Mouse (Mus musculus): ENCODE measurements around the gene Nrxn2. TPM values are rescaled to one million over a fixed set of nuclear protein-coding genes. Genes with fewer than 3 reads are reported as not detected.

Nrxn2 gene
- polyA plus RNA-seq, 1 experiment from 2014 or later: 66.5 TPM

- peak overlapping the region; percentile 95 for H3K27ac ChIP-seq (ENCODE audit: low read depth, low read length)
- H3K4me2 ChIP-seq (ENCODE audit: low read depth, low read length): peak overlapping the region; percentile 77
- 2% methylated on average over 20 of the region's 20 CpGs for WGBS
- H3K4me3 ChIP-seq (ENCODE audit: low read depth, low read length): peak overlapping the region; percentile 96
- no peaks in the 10 kb centered on the region for H3K9me3 ChIP-seq (ENCODE audit: control insufficient read depth, low read length)
- peak overlapping the region; percentile 99 for H3K9ac ChIP-seq (replicated peaks; ENCODE audit: low read depth, low read length)
- H3K36me3 ChIP-seq (ENCODE audit: control insufficient read depth, insufficient read depth, low read length): peaks cover 23% of the 10 kb centered on the region
- H3K4me1 ChIP-seq (ENCODE audit: control insufficient read depth, insufficient read depth, low read length): peaks cover 50% of the 10 kb centered on the region
- H3K27me3 ChIP-seq (ENCODE audit: control insufficient read depth, insufficient read depth, low read length): 0 out of 2 replicates have a peak, but pooled peaks cover 2% of the 10 kb centered on the region
- peak; percentile 39 for ATAC-seq (ENCODE audit: low read depth)
These were observed 84.2 kb downstream of the Nrxn2 start for GRCm38 (mm10) chr19:6502543-6503319.

GRCm38 (mm10) chr19:6503926-6504655 is 85.6 kb downstream of the Nrxn2 start:
- 21% methylated on average over 14 of the region's 16 CpGs for WGBS
- Histone ChIP-seq H3K4me1 (ENCODE audit: control insufficient read depth, insufficient read depth, low read length) (peaks cover 50% of the 10 kb centered on the region), H3K4me3 (ENCODE audit: low read depth, low read length) (no peak overlapping the region), H3K27me3 (ENCODE audit: control insufficient read depth, insufficient read depth, low read length) (no peaks in the 10 kb centered on the region), H3K9ac (replicated peaks; ENCODE audit: low read depth, low read length) (no peak overlapping the region; the same call in 1 of the 2 replicates), H3K36me3 (ENCODE audit: control insufficient read depth, insufficient read depth, low read length) (peaks cover 23% of the 10 kb centered on the region), H3K4me2 (ENCODE audit: low read depth, low read length) (peak overlapping the region; percentile 77; the same call in 1 of the 2 replicates), H3K9me3 (ENCODE audit: control insufficient read depth, low read length) (no peaks in the 10 kb centered on the region), H3K27ac (ENCODE audit: low read depth, low read length) (peak overlapping the region; percentile 72)
- ATAC-seq (ENCODE audit: low read depth): no peak

GRCm38 (mm10) chr19:6504656-6505045 is 86.1 kb downstream of the Nrxn2 start:
- peak overlapping the region; percentile 77; the same call in 1 of the 2 replicates for H3K4me2 ChIP-seq (ENCODE audit: low read depth, low read length)
- no peaks in the 10 kb centered on the region for H3K27me3 ChIP-seq (ENCODE audit: control insufficient read depth, insufficient read depth, low read length)
- peak overlapping the region; percentile 72; the same call in 1 of the 2 replicates for H3K27ac ChIP-seq (ENCODE audit: low read depth, low read length)
- no peak for ATAC-seq (ENCODE audit: low read depth)
- H3K9ac ChIP-seq (replicated peaks; ENCODE audit: low read depth, low read length): no peak overlapping the region
- peaks cover 50% of the 10 kb centered on the region for H3K4me1 ChIP-seq (ENCODE audit: control insufficient read depth, insufficient read depth, low read length)
- H3K9me3 ChIP-seq (ENCODE audit: control insufficient read depth, low read length): no peaks in the 10 kb centered on the region
- 79% methylated on average over 12 of the region's 12 CpGs for WGBS
- no peak overlapping the region for H3K4me3 ChIP-seq (ENCODE audit: low read depth, low read length)
- H3K36me3 ChIP-seq (ENCODE audit: control insufficient read depth, insufficient read depth, low read length): peaks cover 28% of the 10 kb centered on the region

- no peak for ATAC-seq (ENCODE audit: low read depth)
- 48% methylated on average over 10 of the region's 10 CpGs for WGBS
- peak overlapping the region; percentile 10; the same call in 1 of the 2 replicates for H3K27ac ChIP-seq (ENCODE audit: low read depth, low read length)
- H3K9ac ChIP-seq (replicated peaks; ENCODE audit: low read depth, low read length): no peak overlapping the region; the same call in 1 of the 2 replicates
- H3K4me2 ChIP-seq (ENCODE audit: low read depth, low read length): no peak overlapping the region
- H3K9me3 ChIP-seq (ENCODE audit: control insufficient read depth, low read length): no peaks in the 10 kb centered on the region
- peaks cover 30% of the 10 kb centered on the region for H3K36me3 ChIP-seq (ENCODE audit: control insufficient read depth, insufficient read depth, low read length)
- no peak overlapping the region for H3K4me3 ChIP-seq (ENCODE audit: low read depth, low read length)
- no peaks in the 10 kb centered on the region for H3K27me3 ChIP-seq (ENCODE audit: control insufficient read depth, insufficient read depth, low read length)
- H3K4me1 ChIP-seq (ENCODE audit: control insufficient read depth, insufficient read depth, low read length): peaks cover 33% of the 10 kb centered on the region
These were observed 88.9 kb downstream of the Nrxn2 start for GRCm38 (mm10) chr19:6507393-6507792.

GRCm38 (mm10) chr19:6509881-6510280 is 91.3 kb downstream of the Nrxn2 start:
- WGBS: 82% methylated on average over 10 of the region's 10 CpGs
- Histone ChIP-seq H3K4me1 (ENCODE audit: control insufficient read depth, insufficient read depth, low read length) (peaks cover 15% of the 10 kb centered on the region), H3K9ac (replicated peaks; ENCODE audit: low read depth, low read length) (no peak overlapping the region), H3K4me2 (ENCODE audit: low read depth, low read length) (no peak overlapping the region), H3K27me3 (ENCODE audit: control insufficient read depth, insufficient read depth, low read length) (no peaks in the 10 kb centered on the region), H3K27ac (ENCODE audit: low read depth, low read length) (no peak overlapping the region), H3K9me3 (ENCODE audit: control insufficient read depth, low read length) (no peaks in the 10 kb centered on the region), H3K4me3 (ENCODE audit: low read depth, low read length) (no peak overlapping the region), H3K36me3 (ENCODE audit: control insufficient read depth, insufficient read depth, low read length) (peaks cover 31% of the 10 kb centered on the region)
- no peak for ATAC-seq (ENCODE audit: low read depth)

GRCm38 (mm10) chr19:6510546-6510945 is 92.0 kb downstream of the Nrxn2 start:
- Histone ChIP-seq H3K4me1 (ENCODE audit: control insufficient read depth, insufficient read depth, low read length) (peaks cover 12% of the 10 kb centered on the region; the same call in 1 of the 2 replicates), H3K27me3 (ENCODE audit: control insufficient read depth, insufficient read depth, low read length) (no peaks in the 10 kb centered on the region), H3K4me3 (ENCODE audit: low read depth, low read length) (no peak overlapping the region), H3K4me2 (ENCODE audit: low read depth, low read length) (no peak overlapping the region), H3K9ac (replicated peaks; ENCODE audit: low read depth, low read length) (no peak overlapping the region), H3K9me3 (ENCODE audit: control insufficient read depth, low read length) (no peaks in the 10 kb centered on the region), H3K27ac (ENCODE audit: low read depth, low read length) (no peak overlapping the region), H3K36me3 (ENCODE audit: control insufficient read depth, insufficient read depth, low read length) (peaks cover 27% of the 10 kb centered on the region)
- ATAC-seq (ENCODE audit: low read depth): no peak
- 80% methylated on average over 2 of the region's 2 CpGs for WGBS

- H3K27me3 ChIP-seq (ENCODE audit: control insufficient read depth, insufficient read depth, low read length): no peaks in the 10 kb centered on the region
- no peak for ATAC-seq (ENCODE audit: low read depth)
- WGBS: 7% methylated on average over 15 of the region's 15 CpGs
- H3K36me3 ChIP-seq (ENCODE audit: control insufficient read depth, insufficient read depth, low read length): peaks cover 34% of the 10 kb centered on the region
- no peaks in the 10 kb centered on the region for H3K9me3 ChIP-seq (ENCODE audit: control insufficient read depth, low read length)
- H3K9ac ChIP-seq (replicated peaks; ENCODE audit: low read depth, low read length): no peak overlapping the region
- H3K4me3 ChIP-seq (ENCODE audit: low read depth, low read length): no peak overlapping the region
- H3K4me2 ChIP-seq (ENCODE audit: low read depth, low read length): no peak overlapping the region
- H3K27ac ChIP-seq (ENCODE audit: low read depth, low read length): no peak overlapping the region
- H3K4me1 ChIP-seq (ENCODE audit: control insufficient read depth, insufficient read depth, low read length): peaks cover 14% of the 10 kb centered on the region
These were observed 95.0 kb downstream of the Nrxn2 start for GRCm38 (mm10) chr19:6513389-6514139.

GRCm38 (mm10) chr19:6514940-6515339 is 96.4 kb downstream of the Nrxn2 start:
- no peak overlapping the region for H3K9ac ChIP-seq (replicated peaks; ENCODE audit: low read depth, low read length)
- ATAC-seq (ENCODE audit: low read depth): no peak
- no peaks in the 10 kb centered on the region for H3K9me3 ChIP-seq (ENCODE audit: control insufficient read depth, low read length)
- H3K27me3 ChIP-seq (ENCODE audit: control insufficient read depth, insufficient read depth, low read length): no peaks in the 10 kb centered on the region
- 62% methylated on average over 6 of the region's 6 CpGs for WGBS
- H3K36me3 ChIP-seq (ENCODE audit: control insufficient read depth, insufficient read depth, low read length): peaks cover 28% of the 10 kb centered on the region
- H3K4me2 ChIP-seq (ENCODE audit: low read depth, low read length): no peak overlapping the region
- H3K4me3 ChIP-seq (ENCODE audit: low read depth, low read length): no peak overlapping the region
- H3K27ac ChIP-seq (ENCODE audit: low read depth, low read length): no peak overlapping the region
- peaks cover 21% of the 10 kb centered on the region for H3K4me1 ChIP-seq (ENCODE audit: control insufficient read depth, insufficient read depth, low read length)
